Mouse (Mus musculus) kidney, adult 10 weeks (tissue): ENCODE results near the gene Gosr1. TPM values are rescaled to one million over a fixed set of nuclear protein-coding genes. Genes with fewer than 3 reads are reported as not detected.

Experiments used
- polyA plus RNA-seq: library from polyadenylated mRNA; stranded (reverse); fragments of 350-450 nt; fragmentation: Illumina TruSeq; extraction: RNeasy Lipid Tissue Mini Kit (QIAGEN cat#74804); gene quantifications from one replicate; pipeline ENCODE4 v1.2.3, GENCODE M21; 2014; ENCODE audit warnings: low read depth, low replicate concordance

Gosr1 gene
- polyA plus RNA-seq: 34.2 TPM

DNA sequence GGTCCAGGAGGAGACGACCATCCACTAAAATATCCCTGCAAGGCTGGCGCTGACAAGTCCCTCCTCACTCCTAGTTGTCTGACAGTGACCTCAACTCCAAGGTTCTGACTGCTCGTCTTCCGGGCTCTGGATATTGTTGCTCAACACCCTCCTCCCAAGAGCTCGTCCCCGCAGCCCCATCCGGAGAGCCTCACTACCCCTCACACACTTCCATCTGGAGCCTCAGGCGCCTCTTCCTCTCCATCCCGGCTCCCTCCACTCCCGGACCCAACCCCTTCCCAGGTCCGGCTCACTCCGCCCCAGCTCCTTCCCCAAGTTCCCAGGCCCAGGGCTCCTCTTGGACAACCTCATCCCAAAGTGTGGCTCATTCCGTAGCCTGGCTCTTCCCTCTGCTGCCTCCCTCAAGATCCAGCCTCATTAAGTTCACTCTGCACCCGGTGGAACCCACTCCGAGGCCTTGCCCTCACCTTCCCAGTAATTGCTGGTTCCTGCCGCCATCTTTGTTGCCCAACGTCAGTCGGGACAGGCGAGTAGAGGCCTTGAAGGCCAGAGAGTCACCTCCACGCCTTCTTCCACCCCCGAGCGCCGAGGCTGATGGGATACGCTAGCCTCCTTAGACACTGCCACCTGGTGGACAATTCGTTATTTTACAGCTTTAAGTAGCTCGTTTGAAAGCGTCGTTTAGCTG is at the start of gene Gosr1:
Gene Gosr1 (minus strand): TSS at position 527 of the 688 bp plus-strand sequence.

DNA sequence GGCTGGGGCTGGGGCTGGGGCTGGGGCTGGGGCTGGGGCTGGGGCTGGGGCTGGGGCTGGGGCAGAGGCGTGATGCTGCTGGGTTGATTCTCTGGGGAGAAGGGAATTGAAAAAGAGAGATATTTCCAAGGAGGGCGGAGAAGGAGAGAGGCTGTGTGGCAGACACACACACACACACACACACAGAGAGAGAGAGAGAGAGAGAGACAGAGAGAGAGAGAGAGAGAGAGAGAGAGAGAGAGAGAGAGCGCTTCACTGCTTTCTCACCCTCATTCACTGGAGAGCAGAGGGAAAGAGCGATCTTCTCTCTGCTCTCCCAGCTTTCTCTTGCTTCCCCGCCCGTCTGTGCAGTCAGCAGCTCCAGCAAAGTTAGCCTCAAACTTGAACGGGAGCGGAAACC is 83.9 kb downstream of the Gosr1 start, which contains the start of gene Trarg1:
Gene Trarg1 (plus strand): TSS at position 301 of the 400 bp plus-strand sequence.

Other genes starting within 250 kb of the Gosr1 start
- 12.8 TPM for gene Abr, start 141.3 kb downstream of the Gosr1 start, polyA plus RNA-seq
- not detected for gene Bhlha9, start 91.1 kb downstream of the Gosr1 start, polyA plus RNA-seq
- not detected for gene Trarg1, start 83.8 kb downstream of the Gosr1 start, polyA plus RNA-seq
- 117 TPM for gene Cpd, start 83.4 kb upstream of the Gosr1 start, polyA plus RNA-seq
- 322 TPM for gene Tmigd1, start 138.6 kb upstream of the Gosr1 start, polyA plus RNA-seq
- 229 TPM for gene Blmh, start 161.2 kb upstream of the Gosr1 start, polyA plus RNA-seq
- 6.3 TPM for gene Slc6a4, start 235.0 kb upstream of the Gosr1 start, polyA plus RNA-seq